Mouse (Mus musculus): Measurements from ENCODE around the gene Lpar1. TPM values are rescaled to one million over a fixed set of nuclear protein-coding genes. Genes with fewer than 3 reads are reported as not detected.

The Lpar1 gene
- polyA plus RNA-seq, 1 experiment from 2014 or later, result 13.9 TPM

GRCm38 (mm10) chr4:58506539-58507527 is 46.9 kb downstream of the Lpar1 start:
- Histone ChIP-seq H3K36me3 (ENCODE audit: control insufficient read depth, insufficient read depth, low read length) (no peaks in the 10 kb centered on the region), H3K27ac (replicated peaks in 1 of 2; ENCODE audit: control insufficient read depth in 1 of 2, insufficient read depth in 1 of 2, low read depth in 2 of 2, low read length in 2 of 2) (no peak overlapping the region), H3K27me3 (ENCODE audit: control insufficient read depth, insufficient read depth, low read length) (no peaks in the 10 kb centered on the region), H3K9ac (ENCODE audit: low read length) (no peak overlapping the region), H3K4me2 (ENCODE audit: low read length) (no peak overlapping the region), H3K9me3 (ENCODE audit: control insufficient read depth, low read length) (no peaks in the 10 kb centered on the region), H3K4me1 (ENCODE audit: control insufficient read depth in 2 of 2, insufficient read depth in 2 of 2, low read length in 2 of 2) (peaks cover 7 to 12% of the 10 kb centered on the region in 2 experiments; a peak in 2 of 4 replicates), H3K4me3 (ENCODE audit: control insufficient read depth in 1 of 2, insufficient read depth in 1 of 2, low read depth in 1 of 2, low read length in 2 of 2) (no peak overlapping the region)
- 94% methylated on average over 4 of the region's 4 CpGs for WGBS
- ATAC-seq (ENCODE audit: insufficient number of reproducible peaks, insufficient read depth, low FRiP score, low read depth), result no peak

- H3K4me2 ChIP-seq (ENCODE audit: low read length), result no peak overlapping the region
- ATAC-seq (ENCODE audit: insufficient number of reproducible peaks, insufficient read depth, low FRiP score, low read depth), result no peak
- 80% methylated on average over 2 of the region's 2 CpGs for WGBS
- H3K9me3 ChIP-seq (ENCODE audit: control insufficient read depth, low read length), result no peaks in the 10 kb centered on the region
- no peak overlapping the region for H3K9ac ChIP-seq (ENCODE audit: low read length)
- no peaks in the 10 kb centered on the region for H3K27me3 ChIP-seq (ENCODE audit: control insufficient read depth, insufficient read depth, low read length)
- H3K36me3 ChIP-seq (ENCODE audit: control insufficient read depth, insufficient read depth, low read length), result no peaks in the 10 kb centered on the region
- no peak overlapping the region for H3K27ac ChIP-seq (replicated peaks in 1 of 2; ENCODE audit: control insufficient read depth in 1 of 2, insufficient read depth in 1 of 2, low read depth in 2 of 2, low read length in 2 of 2)
- H3K4me1 ChIP-seq (ENCODE audit: control insufficient read depth in 2 of 2, insufficient read depth in 2 of 2, low read length in 2 of 2), result peaks cover 14 to 17% of the 10 kb centered on the region in 2 experiments
- no peak overlapping the region for H3K4me3 ChIP-seq (ENCODE audit: control insufficient read depth in 1 of 2, insufficient read depth in 1 of 2, low read depth in 1 of 2, low read length in 2 of 2)
These were observed 49.4 kb downstream of the Lpar1 start for GRCm38 (mm10) chr4:58504250-58504649.

GRCm38 (mm10) chr4:58501012-58501777 is 52.5 kb downstream of the Lpar1 start:
- WGBS, result 73% methylated on average over 21 of the region's 21 CpGs
- Histone ChIP-seq H3K27me3 (ENCODE audit: control insufficient read depth, insufficient read depth, low read length) (no peaks in the 10 kb centered on the region), H3K9ac (ENCODE audit: low read length) (no peak overlapping the region), H3K36me3 (ENCODE audit: control insufficient read depth, insufficient read depth, low read length) (no peaks in the 10 kb centered on the region), H3K4me2 (ENCODE audit: low read length) (no peak overlapping the region), H3K27ac (replicated peaks in 1 of 2; ENCODE audit: control insufficient read depth in 1 of 2, insufficient read depth in 1 of 2, low read depth in 2 of 2, low read length in 2 of 2) (no peak overlapping the region), H3K4me1 (ENCODE audit: control insufficient read depth in 2 of 2, insufficient read depth in 2 of 2, low read length in 2 of 2) (peaks cover 15 to 16% of the 10 kb centered on the region in 2 experiments), H3K4me3 (ENCODE audit: control insufficient read depth in 1 of 2, insufficient read depth in 1 of 2, low read depth in 1 of 2, low read length in 2 of 2) (no peak overlapping the region), H3K9me3 (ENCODE audit: control insufficient read depth, low read length) (no peaks in the 10 kb centered on the region)
- no peak for ATAC-seq (ENCODE audit: insufficient number of reproducible peaks, insufficient read depth, low FRiP score, low read depth)

GRCm38 (mm10) chr4:58499831-58500230 is 53.9 kb downstream of the Lpar1 start:
- H3K4me3 ChIP-seq (ENCODE audit: control insufficient read depth in 1 of 2, insufficient read depth in 1 of 2, low read depth in 1 of 2, low read length in 2 of 2), result no peak overlapping the region
- no peak for ATAC-seq (ENCODE audit: insufficient number of reproducible peaks, insufficient read depth, low FRiP score, low read depth)
- peaks cover 15 to 16% of the 10 kb centered on the region in 2 experiments for H3K4me1 ChIP-seq (ENCODE audit: control insufficient read depth in 2 of 2, insufficient read depth in 2 of 2, low read length in 2 of 2)
- no peak overlapping the region for H3K9ac ChIP-seq (ENCODE audit: low read length)
- no peaks in the 10 kb centered on the region for H3K9me3 ChIP-seq (ENCODE audit: control insufficient read depth, low read length)
- no peak overlapping the region for H3K4me2 ChIP-seq (ENCODE audit: low read length)
- H3K36me3 ChIP-seq (ENCODE audit: control insufficient read depth, insufficient read depth, low read length), result no peaks in the 10 kb centered on the region
- WGBS, result 49% methylated on average over 3 of the region's 3 CpGs
- no peaks in the 10 kb centered on the region for H3K27me3 ChIP-seq (ENCODE audit: control insufficient read depth, insufficient read depth, low read length)
- no peak overlapping the region for H3K27ac ChIP-seq (replicated peaks in 1 of 2; ENCODE audit: control insufficient read depth in 1 of 2, insufficient read depth in 1 of 2, low read depth in 2 of 2, low read length in 2 of 2)

- no peak overlapping the region for H3K27ac ChIP-seq (replicated peaks in 1 of 2; ENCODE audit: control insufficient read depth in 1 of 2, insufficient read depth in 1 of 2, low read depth in 2 of 2, low read length in 2 of 2)
- no peak overlapping the region for H3K4me2 ChIP-seq (ENCODE audit: low read length)
- no peaks in the 10 kb centered on the region for H3K36me3 ChIP-seq (ENCODE audit: control insufficient read depth, insufficient read depth, low read length)
- WGBS, result 86% methylated on average over 3 of the region's 3 CpGs
- H3K4me1 ChIP-seq (ENCODE audit: control insufficient read depth in 2 of 2, insufficient read depth in 2 of 2, low read length in 2 of 2), result peaks cover 13 to 15% of the 10 kb centered on the region in 2 experiments
- H3K9ac ChIP-seq (ENCODE audit: low read length), result no peak overlapping the region
- no peaks in the 10 kb centered on the region for H3K9me3 ChIP-seq (ENCODE audit: control insufficient read depth, low read length)
- H3K27me3 ChIP-seq (ENCODE audit: control insufficient read depth, insufficient read depth, low read length), result no peaks in the 10 kb centered on the region
- ATAC-seq (ENCODE audit: insufficient number of reproducible peaks, insufficient read depth, low FRiP score, low read depth), result no peak
- no peak overlapping the region for H3K4me3 ChIP-seq (ENCODE audit: control insufficient read depth in 1 of 2, insufficient read depth in 1 of 2, low read depth in 1 of 2, low read length in 2 of 2)
These were observed 54.5 kb downstream of the Lpar1 start for GRCm38 (mm10) chr4:58499241-58499640.

- Histone ChIP-seq H3K27me3 (ENCODE audit: control insufficient read depth, insufficient read depth, low read length) (no peaks in the 10 kb centered on the region), H3K36me3 (ENCODE audit: control insufficient read depth, insufficient read depth, low read length) (no peaks in the 10 kb centered on the region), H3K4me3 (ENCODE audit: control insufficient read depth in 1 of 2, insufficient read depth in 1 of 2, low read depth in 1 of 2, low read length in 2 of 2) (no peak overlapping the region), H3K9me3 (ENCODE audit: control insufficient read depth, low read length) (no peaks in the 10 kb centered on the region), H3K9ac (ENCODE audit: low read length) (no peak overlapping the region), H3K4me2 (ENCODE audit: low read length) (no peak overlapping the region), H3K27ac (replicated peaks in 1 of 2; ENCODE audit: control insufficient read depth in 1 of 2, insufficient read depth in 1 of 2, low read depth in 2 of 2, low read length in 2 of 2) (no peak overlapping the region), H3K4me1 (ENCODE audit: control insufficient read depth in 2 of 2, insufficient read depth in 2 of 2, low read length in 2 of 2) (peaks cover 13 to 15% of the 10 kb centered on the region in 2 experiments)
- no peak for ATAC-seq (ENCODE audit: insufficient number of reproducible peaks, insufficient read depth, low FRiP score, low read depth)
- 61% methylated on average over 6 of the region's 6 CpGs for WGBS
These were observed 55.0 kb downstream of the Lpar1 start for GRCm38 (mm10) chr4:58498734-58499133.

GRCm38 (mm10) chr4:58497284-58497683 is 56.4 kb downstream of the Lpar1 start:
- WGBS, result 62% methylated on average over 4 of the region's 4 CpGs
- H3K27me3 ChIP-seq (ENCODE audit: control insufficient read depth, insufficient read depth, low read length), result no peaks in the 10 kb centered on the region
- ATAC-seq (ENCODE audit: insufficient number of reproducible peaks, insufficient read depth, low FRiP score, low read depth), result no peak

More at GRCm38 (mm10) chr4:58497284-58497683, 56.4 kb downstream of the Lpar1 start:
- Histone ChIP-seq H3K4me3 (ENCODE audit: control insufficient read depth in 1 of 2, insufficient read depth in 1 of 2, low read depth in 1 of 2, low read length in 2 of 2) (no peak overlapping the region), H3K9me3 (ENCODE audit: control insufficient read depth, low read length) (no peaks in the 10 kb centered on the region), H3K36me3 (ENCODE audit: control insufficient read depth, insufficient read depth, low read length) (no peaks in the 10 kb centered on the region), H3K27ac (replicated peaks in 1 of 2; ENCODE audit: control insufficient read depth in 1 of 2, insufficient read depth in 1 of 2, low read depth in 2 of 2, low read length in 2 of 2) (no peak overlapping the region), H3K4me2 (ENCODE audit: low read length) (no peak overlapping the region), H3K9ac (ENCODE audit: low read length) (no peak overlapping the region), H3K4me1 (ENCODE audit: control insufficient read depth in 2 of 2, insufficient read depth in 2 of 2, low read length in 2 of 2) (peaks cover 15 to 26% of the 10 kb centered on the region in 2 experiments)
